Mouse (Mus musculus): ENCODE data around the gene Erich2.

Gene Erich2

DNA sequence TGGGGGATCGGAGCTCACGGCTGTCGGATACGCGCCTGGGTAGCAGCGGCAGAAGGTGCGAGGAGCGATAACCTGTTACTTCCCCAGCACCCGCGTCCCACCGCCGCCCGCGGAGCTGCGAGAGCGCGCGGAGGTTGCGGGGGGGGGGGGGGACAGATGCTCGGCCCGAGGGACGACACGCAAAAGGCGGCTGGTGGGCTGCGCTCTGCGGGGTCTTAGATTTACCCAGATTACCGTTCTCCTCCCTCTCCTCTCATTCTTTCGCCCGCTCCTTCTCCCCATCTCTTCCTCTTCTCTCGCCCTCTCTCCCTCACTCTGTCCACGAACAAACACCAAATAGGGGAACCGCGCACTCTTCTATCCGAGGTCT lies 54.0 kb downstream of the Erich2 start:
- no peak for DNase-seq (ENCODE audit: low spot score in 2 of 2)

DNA sequence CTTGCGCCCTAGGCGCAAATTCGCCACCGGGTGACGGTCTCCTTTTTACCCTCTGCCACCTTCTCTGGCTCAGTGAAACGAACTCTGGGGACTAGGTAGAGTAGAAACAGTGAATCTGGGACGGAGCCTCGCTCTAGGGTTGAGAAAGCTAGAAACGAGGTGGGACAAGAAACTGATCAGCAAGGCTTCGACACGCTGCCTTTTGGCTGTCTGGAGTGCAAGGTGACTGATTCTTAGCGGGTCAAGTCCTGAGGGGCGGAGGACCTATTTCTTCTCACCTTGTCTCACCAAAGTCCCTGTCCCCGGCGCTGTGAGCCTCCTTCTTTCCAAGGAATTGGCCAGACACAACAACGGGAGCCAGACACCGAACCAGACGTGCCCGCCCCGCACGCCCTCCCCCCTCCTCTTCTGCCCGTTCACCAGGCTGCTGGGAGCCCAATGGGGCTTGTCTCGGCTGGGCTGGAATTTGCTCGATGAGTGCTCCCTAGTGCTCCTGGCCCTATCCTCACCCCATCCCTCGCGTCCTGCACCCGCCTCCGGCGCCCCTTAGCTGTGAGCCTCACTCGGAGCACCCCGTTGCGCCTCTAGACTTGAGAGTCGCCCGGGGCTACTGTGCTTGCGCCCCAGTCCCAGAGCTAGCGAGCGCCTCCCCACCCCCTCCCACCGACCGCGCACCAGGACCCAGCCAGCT lies 54.5 kb downstream of the Erich2 start:
- DNase-seq (ENCODE audit: low spot score in 2 of 2): no peak

DNA sequence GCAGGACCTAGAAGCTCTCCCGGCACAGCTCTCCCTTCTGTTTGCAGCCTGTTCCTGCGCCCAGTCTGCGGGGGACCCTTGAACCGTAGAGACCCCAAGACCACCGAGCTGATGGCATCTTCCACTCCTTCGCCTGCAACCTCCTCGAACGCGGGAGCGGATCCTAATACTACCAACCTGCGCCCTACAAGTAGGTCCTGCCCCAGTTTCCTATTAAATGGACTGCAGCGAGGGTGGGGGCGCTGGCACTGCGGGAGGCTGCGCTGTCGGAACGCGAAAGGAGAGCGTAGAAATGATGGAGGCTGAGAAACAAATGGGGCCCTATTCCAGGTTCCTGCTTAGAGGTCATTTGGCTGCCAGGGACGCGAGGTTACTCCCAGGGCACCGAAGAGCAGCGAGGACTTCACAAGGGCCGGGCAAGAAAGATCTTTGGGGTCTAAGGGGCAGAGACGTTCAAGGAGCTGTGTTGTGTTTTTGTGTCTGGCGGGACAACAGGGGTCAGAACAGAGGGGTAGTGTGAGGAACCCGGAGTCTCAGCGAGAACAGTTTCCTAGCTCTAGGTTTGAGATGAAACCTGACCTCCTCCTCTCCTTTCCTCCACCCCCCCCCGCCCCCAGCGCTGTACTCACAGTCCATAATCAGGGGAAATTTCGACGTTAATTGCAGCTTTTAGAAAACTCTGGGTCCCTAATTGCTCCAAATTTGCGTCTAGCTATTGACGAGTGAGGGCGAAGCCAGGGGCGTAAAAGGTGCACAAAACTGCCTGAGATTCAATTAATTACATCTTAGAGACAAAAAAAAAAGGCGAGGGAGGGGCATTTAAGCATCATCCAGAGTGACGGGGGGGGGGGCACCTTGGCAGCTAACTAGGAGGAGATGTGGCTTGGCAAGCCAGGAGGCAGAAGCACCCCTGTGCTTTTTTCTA lies 55.4 kb downstream of the Erich2 start:
- no peak for DNase-seq (ENCODE audit: low spot score in 2 of 2)

DNA sequence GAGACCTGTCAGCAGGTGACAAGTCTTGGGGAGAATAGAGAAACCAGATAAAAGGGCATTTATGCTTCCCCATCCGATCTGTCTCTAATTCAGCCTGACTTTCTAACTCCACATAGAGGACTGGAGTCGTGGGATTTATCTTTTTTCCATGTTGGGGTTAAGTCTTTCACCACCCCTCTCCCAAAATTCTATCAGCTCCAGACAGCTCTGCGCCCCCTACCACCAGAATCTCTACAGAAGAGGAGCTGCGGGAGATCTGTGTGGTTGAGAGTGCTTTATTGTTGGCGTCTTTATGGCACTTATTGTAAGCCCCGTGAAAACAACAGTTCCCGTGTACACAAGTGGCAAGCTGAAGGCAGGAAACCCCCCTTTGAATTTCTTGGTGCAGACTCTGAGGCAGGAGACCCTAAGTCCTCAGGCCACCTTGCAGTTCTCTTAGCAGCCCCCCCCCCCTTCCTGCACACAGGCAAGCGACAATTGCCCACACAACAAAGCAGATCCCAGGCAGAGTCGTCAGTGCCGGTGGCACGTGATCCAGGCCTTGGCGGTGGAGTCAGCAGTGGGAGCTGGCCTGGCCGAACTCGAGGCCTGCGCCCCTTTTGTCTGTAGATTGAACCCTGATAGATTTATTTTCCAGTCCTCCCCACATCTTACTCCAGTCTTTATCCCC lies 56.2 kb downstream of the Erich2 start:
- no peak for DNase-seq (ENCODE audit: low spot score in 2 of 2)

DNA sequence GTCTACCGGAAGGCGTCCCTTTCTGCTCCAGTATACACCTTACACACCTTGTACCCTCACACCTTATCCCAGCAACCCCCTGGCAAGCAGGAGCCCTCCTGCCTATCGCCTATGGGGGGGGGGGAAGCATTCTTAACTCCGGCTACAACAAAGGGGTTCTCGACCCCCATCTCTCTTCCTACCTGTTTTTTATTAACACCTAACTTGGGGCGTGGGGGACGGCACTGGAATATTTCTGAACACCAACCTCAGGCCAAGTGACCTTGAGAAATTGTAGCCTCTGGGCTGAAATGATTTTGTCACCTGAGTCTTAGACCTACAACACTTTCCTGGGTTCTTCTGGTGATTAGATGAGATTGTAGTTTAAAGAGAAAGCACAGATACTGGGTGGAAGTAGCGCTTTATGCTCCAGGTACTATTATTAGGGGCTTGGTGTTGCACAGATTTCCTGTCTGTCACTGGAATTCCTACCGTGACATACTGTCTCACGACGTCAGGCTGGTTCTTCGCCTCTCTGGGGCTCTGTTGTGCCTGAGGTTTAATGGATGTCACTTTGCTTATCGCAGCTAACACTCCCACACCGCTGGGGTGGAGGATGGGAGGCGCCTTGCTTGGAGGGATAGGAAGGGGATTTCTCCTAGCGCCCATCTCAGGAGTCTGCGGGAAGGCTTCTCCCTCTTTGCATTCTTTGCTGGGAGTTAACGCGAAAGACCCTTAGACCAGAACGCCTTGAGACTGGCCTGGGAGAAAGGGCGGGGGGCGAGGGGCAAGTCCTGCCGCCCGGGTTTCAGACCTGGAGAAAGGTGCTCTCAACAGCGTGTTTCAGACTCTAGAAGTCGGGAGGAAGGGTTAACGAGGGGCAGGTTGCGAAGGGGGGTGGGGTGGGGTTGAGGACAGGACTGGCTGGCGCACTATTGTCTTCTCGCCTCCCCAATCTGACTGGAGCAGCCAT lies 57.3 kb downstream of the Erich2 start:
- DNase-seq (ENCODE audit: low spot score in 2 of 2): no peak

DNA sequence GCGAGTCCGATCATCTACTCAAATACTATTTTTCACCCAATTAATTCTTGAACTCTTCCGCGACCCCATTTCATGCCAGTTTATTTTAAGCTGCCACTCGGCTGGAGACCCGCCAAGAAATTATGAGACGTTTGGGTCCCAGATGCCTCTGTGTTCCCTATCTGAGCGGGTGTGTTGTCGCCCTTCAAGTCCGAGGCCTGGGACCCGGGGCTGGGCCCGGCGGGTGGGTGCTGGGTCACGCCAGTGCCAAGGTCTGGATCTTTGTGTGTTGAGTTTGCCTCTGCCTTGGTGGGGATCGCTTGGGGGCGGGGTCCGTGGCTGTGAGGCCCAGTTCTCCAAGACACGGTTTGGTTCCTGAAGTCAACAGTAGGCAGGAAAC lies 58.0 kb downstream of the Erich2 start:
- peak in 1 of 2 experiments; percentile 22 for DNase-seq (ENCODE audit: low spot score in 2 of 2)

DNA sequence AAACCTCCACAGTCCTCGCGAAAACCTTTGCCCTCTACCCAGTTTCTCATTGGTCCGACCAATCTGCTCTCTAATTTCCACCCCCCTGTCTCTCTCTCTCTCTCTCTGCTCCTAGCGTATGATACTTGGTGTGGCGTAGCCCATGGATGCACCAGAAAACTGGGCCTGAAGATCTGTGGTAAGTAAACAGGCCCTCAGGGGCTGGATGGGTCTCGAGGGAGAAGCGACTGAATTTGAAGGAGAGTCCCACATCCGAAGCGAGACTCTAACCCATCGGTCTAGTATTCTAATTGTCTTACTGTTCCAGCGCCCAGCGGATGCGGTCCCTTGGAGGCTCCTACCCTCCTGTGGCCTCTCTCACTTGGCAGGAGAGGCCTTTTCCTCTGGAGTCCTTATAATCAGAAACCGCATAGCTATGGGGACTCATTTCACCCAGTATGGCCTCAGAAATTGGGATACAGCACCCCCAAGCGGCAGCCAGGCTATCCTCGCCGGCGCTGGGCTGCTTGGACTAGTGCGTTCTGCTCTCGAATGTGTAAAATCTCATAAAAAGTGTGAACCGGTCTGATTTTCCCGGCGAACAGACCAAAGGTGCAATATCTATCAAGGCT lies 58.6 kb downstream of the Erich2 start:
- DNase-seq (ENCODE audit: low spot score in 2 of 2): peak in 1 of 2 experiments; percentile 71

DNA sequence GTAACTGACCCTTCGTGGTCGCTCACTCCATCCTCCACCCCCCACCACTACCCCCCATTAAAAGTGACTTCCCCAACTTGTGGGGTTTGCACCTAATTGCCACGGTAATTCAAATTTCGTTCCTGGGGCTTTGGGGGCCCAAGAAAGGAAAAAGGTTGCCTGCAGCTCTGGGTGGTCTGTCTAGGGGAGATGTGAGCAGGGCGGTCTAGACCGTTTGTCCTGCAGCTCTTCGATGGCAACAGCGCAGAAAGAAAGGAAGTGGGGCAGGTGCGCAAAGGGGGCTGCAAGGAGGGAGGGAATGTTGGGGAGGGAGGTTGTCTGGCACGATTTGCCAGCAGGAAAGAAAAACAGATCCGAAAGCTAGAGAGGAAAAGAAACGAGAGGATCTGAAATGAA lies 59.1 kb downstream of the Erich2 start:
- DNase-seq (ENCODE audit: low spot score in 2 of 2): no peak

DNA sequence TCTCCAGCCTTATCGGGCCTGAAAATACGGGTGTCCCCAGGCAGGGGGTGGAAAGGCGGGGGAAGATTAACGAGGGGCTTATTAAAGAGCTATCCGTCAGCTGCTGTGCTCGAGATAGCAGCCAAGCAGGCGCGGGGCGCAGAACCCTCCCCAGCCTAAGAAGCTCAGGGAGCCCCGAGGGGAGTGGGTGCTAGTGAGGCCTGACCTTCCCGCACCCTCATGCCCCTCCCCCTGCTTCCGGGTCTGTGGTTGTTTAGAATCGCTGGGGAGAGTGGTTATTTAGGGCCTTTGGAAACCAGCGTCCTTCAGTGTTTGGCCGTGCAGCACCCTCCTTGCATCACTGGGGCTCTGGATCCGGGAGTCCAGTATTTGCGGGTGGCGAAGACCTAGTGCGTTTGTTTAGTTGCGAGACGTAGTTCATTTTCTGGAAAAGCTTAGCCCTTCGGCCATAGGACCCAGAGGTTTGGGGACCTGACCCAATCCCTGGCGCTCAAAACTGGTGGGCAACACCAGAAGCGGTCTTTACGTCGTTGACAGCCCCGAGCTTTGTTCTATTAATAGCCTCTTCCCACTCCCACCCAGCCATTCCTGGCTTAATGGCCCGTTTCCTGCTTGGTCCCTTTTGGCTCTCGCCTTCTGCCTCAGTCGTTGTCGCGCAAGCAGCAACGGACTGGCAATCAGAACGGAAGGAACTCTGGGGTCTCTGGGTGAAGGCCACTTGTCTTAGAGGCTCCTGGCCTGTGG lies 59.8 kb downstream of the Erich2 start:
- no peak for DNase-seq (ENCODE audit: low spot score in 2 of 2)

DNA sequence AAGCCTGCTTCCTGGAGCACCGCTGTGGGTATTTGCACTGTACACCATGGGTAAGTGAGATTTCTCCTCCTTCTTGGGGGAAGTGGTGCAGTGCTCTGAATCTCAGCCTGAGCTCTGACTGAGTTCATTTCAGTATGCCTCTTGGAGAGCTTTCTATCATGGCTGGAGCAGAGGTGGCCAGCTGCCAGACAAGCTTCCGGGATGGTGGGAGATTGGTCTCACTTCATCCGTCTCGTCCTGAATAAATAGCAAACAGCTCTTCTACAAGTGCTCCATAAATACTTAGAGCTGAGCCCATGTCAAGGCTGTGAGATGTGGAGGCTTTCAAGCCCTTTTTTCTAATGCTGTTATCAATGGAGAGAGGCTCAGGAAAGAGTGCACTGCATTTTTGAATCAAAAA lies 63.1 kb downstream of the Erich2 start:
- DNase-seq (ENCODE audit: low spot score in 2 of 2): no peak

DNA sequence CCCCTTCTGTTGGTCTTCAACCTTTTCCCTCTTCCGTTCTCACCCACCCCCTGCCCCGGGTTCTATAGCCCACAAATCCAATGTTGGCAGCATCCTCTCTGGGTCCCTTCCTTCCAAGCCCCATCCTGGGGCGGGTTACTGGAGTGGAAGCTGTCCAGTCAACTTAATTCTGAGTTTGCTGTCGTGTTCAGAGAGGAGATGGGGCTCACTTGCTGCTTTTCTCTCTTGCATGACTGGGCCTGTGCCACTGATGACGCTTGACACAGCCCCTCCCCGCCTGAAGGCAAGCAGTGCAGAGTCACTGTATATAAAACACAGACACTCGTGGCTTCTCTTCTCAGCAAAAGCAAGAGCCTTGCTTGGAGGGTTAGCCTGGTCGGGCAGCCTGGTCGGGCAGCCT lies 63.6 kb downstream of the Erich2 start:
- DNase-seq (ENCODE audit: low spot score in 2 of 2): no peak

DNA sequence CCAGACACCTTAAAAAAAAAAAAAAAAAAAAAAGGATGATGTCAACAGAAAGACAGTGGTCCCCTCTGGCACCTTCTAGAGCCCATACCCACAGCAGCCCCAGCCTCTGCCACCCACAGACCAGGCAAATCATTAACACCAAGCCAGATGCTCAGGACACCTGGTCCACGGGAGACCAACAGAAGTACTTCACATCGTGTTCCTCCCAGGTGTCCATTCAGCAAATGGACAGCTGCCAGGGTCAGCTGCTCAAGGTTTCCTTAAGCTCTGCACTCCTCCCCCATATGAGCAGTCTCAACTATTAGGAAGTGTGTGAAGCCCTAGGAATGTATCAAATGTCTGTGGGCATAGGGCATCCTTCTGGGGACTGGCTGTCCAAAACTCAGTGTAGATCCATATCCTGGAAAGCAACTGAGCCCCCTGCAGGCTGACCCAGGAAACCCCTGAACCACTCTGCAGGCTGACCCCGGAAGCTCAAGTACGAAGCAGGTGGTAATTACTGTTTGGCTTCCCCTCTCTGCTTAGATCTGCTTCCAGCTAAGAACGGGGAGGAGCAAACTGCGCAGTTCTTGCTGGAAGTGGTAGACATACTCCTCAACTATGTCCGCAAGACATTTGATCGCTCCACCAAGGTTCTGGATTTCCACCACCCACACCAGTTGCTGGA lies 65.1 kb downstream of the Erich2 start:
- no peak for DNase-seq (ENCODE audit: low spot score in 2 of 2)

DNA sequence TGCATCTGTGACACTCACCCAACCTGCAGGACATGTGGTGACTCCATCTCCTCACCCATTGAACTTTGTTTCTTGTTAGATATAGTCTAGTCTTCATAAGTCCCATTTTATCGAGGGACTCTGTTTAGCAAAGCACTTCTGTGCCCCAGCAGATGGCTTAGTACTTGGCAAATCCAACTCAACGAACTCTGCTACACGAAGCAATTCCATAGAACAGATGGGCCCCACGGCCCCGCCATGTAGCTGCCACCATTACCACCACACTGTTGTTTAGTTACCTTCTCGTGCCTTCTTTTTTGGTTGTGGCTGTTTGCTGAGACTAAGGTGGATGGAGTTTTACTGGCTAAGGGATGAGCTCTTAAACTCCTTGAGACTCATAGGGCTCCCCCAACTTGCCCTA lies 79.6 kb downstream of the Erich2 start:
- DNase-seq (ENCODE audit: low spot score in 2 of 2): no peak

All from cerebellum, postnatal 4 days (tissue).